Mouse (Mus musculus): ENCODE results near the gene Dock1.

- TF ChIP-seq E2F4 (IDR thresholded peaks at IDR 0.05; ENCODE audit: insufficient replicate concordance, low read depth, low read length) (no peak), ZNF384 (IDR thresholded peaks at IDR 0.05; ENCODE audit: low read depth, low read length) (no peak), CTCF (conservative IDR thresholded peaks at IDR 0.05 in 1 of 2, IDR thresholded peaks at IDR 0.05 in 1 of 2; ENCODE audit: low read depth in 2 of 2, low read length in 2 of 2) (no peak), ELF1 (IDR thresholded peaks at IDR 0.05; ENCODE audit: low read depth, low read length) (no peak), POLR2A (IDR thresholded peaks at IDR 0.05; ENCODE audit: low read depth, low read length) (no peak), USF1 (IDR thresholded peaks at IDR 0.05; ENCODE audit: low read depth, low read length) (no peak), KAT2A (IDR thresholded peaks at IDR 0.05; ENCODE audit: insufficient replicate concordance, low read length) (no peak), ZC3H11A (IDR thresholded peaks at IDR 0.05; ENCODE audit: low read depth, low read length) (no peak), EP300 (IDR thresholded peaks at IDR 0.05; ENCODE audit: low read length) (no peak), ZKSCAN1 (IDR thresholded peaks at IDR 0.05; ENCODE audit: borderline replicate concordance, low read depth, low read length) (no peak), MAX (IDR thresholded peaks at IDR 0.05; ENCODE audit: low read length) (no peak), MYC (IDR thresholded peaks at IDR 0.05; ENCODE audit: low read depth, low read length) (no peak), ZMIZ1 (IDR thresholded peaks at IDR 0.05; ENCODE audit: low read depth, low read length) (no peak)
These were observed 480.5 kb downstream of the Dock1 start for GRCm38 (mm10) chr7:135150926-135151325.

Data from CH12.LX (cell line).